8 mouse cellular contexts compared by ENCODE assay signal in the genomic region with DNA sequence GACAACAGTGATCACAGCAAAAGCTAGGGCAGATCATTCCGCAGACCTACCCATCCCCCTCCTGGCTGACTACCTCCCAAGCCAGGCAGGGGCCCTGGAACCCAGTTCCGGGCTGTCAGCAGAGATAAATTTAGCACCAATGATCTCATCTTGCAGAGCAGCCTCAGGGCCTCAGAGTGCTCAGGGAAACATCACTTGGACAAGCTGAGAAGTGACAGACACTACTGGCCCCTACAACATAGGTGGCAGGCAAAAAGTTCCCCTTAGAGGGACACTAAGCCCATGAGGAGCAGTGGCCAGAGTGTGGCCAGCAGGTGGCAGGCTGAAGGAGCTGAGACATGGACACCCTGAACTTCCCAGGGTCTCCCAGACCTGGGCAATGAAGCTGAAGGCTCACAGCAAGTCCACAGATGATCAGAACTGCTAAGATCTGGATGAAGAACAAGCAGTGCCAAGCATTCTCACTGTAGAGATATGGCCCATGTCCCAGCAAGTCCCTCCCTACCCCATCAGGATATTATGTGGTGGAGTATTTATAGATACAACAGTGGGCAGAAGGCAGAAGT.
DNase-seq lines count a peak whose midpoint lies in the region; ATAC-seq and TF ChIP-seq lines count a peak whose summit lies in the region.

No protein-coding gene starts in this region.

- TF ChIP-seq POLR2A in heart, adult 2 months (IDR thresholded peaks at IDR 0.05; ENCODE audit: insufficient read depth, low read depth, low read length) = 0 out of 2 replicates have a peak, but pooled peaks have one; percentile 8

- H3K4me2 ChIP-seq in hindbrain, embryonic 16.5 days (ENCODE audit: low read length) = no peak overlapping the region
- H3K4me2 ChIP-seq in hindbrain, embryonic 14.5 days (replicated peaks) = no peak overlapping the region
- H3K4me2 ChIP-seq in kidney, postnatal 0 days (ENCODE audit: low read length) = no peak overlapping the region
- peak overlapping the region; percentile 60 for H3K4me2 ChIP-seq in liver, embryonic 13.5 days
- no peak overlapping the region for H3K4me2 ChIP-seq in neural tube, embryonic 13.5 days

- 28% methylated on average over 2 of the region's 2 CpGs for WGBS in hindbrain, embryonic 16.5 days
- WGBS in hindbrain, embryonic 14.5 days = 44% methylated on average over 2 of the region's 2 CpGs
- 0% methylated on average over 2 of the region's 2 CpGs for WGBS in heart, adult 2 months
- 20% methylated on average over 2 of the region's 2 CpGs for WGBS in kidney, postnatal 0 days
- 2% methylated on average over 2 of the region's 2 CpGs for WGBS in liver, embryonic 13.5 days (ENCODE audit: insufficient replicate concordance)
- 40% methylated on average over 2 of the region's 2 CpGs for WGBS in neural tube, embryonic 13.5 days

- ATAC-seq in hindbrain, embryonic 16.5 days = peak; percentile 38
- ATAC-seq in hindbrain, embryonic 14.5 days (ENCODE audit: low FRiP score) = no peak
- ATAC-seq in kidney, postnatal 0 days (replicated peaks; ENCODE audit: low FRiP score, low read depth) = no peak; the same call in 1 of the 2 replicates
- peak; percentile 98 for ATAC-seq in liver, embryonic 13.5 days (ENCODE audit: low read depth)
- ATAC-seq in neural tube, embryonic 13.5 days (ENCODE audit: low read depth) = peak; percentile 49; the same call in 1 of the 2 replicates

- peak; percentile 86 for TF ChIP-seq CTCF in heart, adult 2 months (IDR thresholded peaks at IDR 0.05)
- peak; percentile 75 for TF ChIP-seq CTCF in kidney, postnatal 0 days (IDR thresholded peaks at IDR 0.05; ENCODE audit: low read depth)

- intact Hi-C loops in heart, adult 2 months (cut with DNase I) = loop anchor here (1.0 to 2.0 kb wide), 4 partner anchors 41 to 150 kb away; no protein-coding TSS in a partner anchor

- H3K4me1 ChIP-seq in hindbrain, embryonic 16.5 days (ENCODE audit: control insufficient read depth, insufficient read depth, low read depth, low read length) = peaks cover 3% of the 10 kb centered on the region; the same call in 1 of the 2 replicates
- H3K4me1 ChIP-seq in hindbrain, embryonic 14.5 days (replicated peaks; ENCODE audit: control insufficient read depth, insufficient read depth, low read length) = peaks cover 10% of the 10 kb centered on the region; the same call in 1 of the 2 replicates
- peaks cover 36% of the 10 kb centered on the region for H3K4me1 ChIP-seq in heart, adult 2 months (ENCODE audit: control insufficient read depth, insufficient read depth, low read length)
- no peaks in the 10 kb centered on the region for H3K4me1 ChIP-seq in kidney, postnatal 0 days (replicated peaks; ENCODE audit: insufficient read depth, low read length)
- H3K4me1 ChIP-seq in liver, embryonic 13.5 days (replicated peaks) = peaks cover 46% of the 10 kb centered on the region
- peaks cover 32% of the 10 kb centered on the region for H3K4me1 ChIP-seq in neural tube, embryonic 13.5 days (replicated peaks)

- H3K27ac ChIP-seq in hindbrain, embryonic 16.5 days (ENCODE audit: low read depth, low read length) = no peak overlapping the region
- no peak overlapping the region for H3K27ac ChIP-seq in hindbrain, embryonic 14.5 days
- peak overlapping the region; percentile 89 for H3K27ac ChIP-seq in heart, adult 2 months
- H3K27ac ChIP-seq in kidney, postnatal 0 days = no peak overlapping the region
- H3K27ac ChIP-seq in liver, embryonic 13.5 days = peak overlapping the region; percentile 87
- 0 out of 2 replicates have a peak overlapping the region, but pooled peaks have one; percentile 28 for H3K27ac ChIP-seq in neural tube, embryonic 13.5 days (replicated peaks)

- no peak for DNase-seq in hindbrain, embryonic 14.5 days (ENCODE audit: low spot score)
- DNase-seq in cerebellum, postnatal 14 days = peak; percentile 91 to 92
- peak; percentile 80 to 86 for DNase-seq in heart, adult 2 months
- DNase-seq in kidney, postnatal 0 days (ENCODE audit: low spot score) = peak; percentile 56
- peak; percentile 74 for DNase-seq in liver, embryonic 13.5 days
- DNase-seq in thymus, postnatal 36 days = peak; percentile 3 to 6

- no peaks in the 10 kb centered on the region for H3K36me3 ChIP-seq in hindbrain, embryonic 16.5 days (ENCODE audit: control insufficient read depth, insufficient read depth, low read length)
- no peaks in the 10 kb centered on the region for H3K36me3 ChIP-seq in hindbrain, embryonic 14.5 days (replicated peaks; ENCODE audit: control insufficient read depth, insufficient read depth)
- peaks cover 10% of the 10 kb centered on the region; the same call in 1 of the 2 replicates for H3K36me3 ChIP-seq in heart, adult 2 months (ENCODE audit: control insufficient read depth, insufficient read depth, low read length)
- H3K36me3 ChIP-seq in kidney, postnatal 0 days (ENCODE audit: insufficient read depth, low read length) = no peaks in the 10 kb centered on the region
- no peaks in the 10 kb centered on the region for H3K36me3 ChIP-seq in liver, embryonic 13.5 days
- no peaks in the 10 kb centered on the region for H3K36me3 ChIP-seq in neural tube, embryonic 13.5 days

- no peaks in the 10 kb centered on the region for H3K79me2 ChIP-seq in heart, adult 2 months (replicated peaks; ENCODE audit: control insufficient read depth, insufficient read depth, low read length)

- peak; percentile 52 for TF ChIP-seq EP300 in heart, adult 2 months (IDR thresholded peaks at IDR 0.05; ENCODE audit: insufficient read depth, low read depth, low read length)

- H3K9ac ChIP-seq in hindbrain, embryonic 16.5 days (ENCODE audit: low read depth, low read length) = no peak overlapping the region
- H3K9ac ChIP-seq in hindbrain, embryonic 14.5 days = no peak overlapping the region
- H3K9ac ChIP-seq in heart, adult 2 months (ENCODE audit: low read depth, low read length) = 0 out of 2 replicates have a peak overlapping the region, but pooled peaks have one; percentile 0
- H3K9ac ChIP-seq in kidney, postnatal 0 days (ENCODE audit: low read depth, low read length) = no peak overlapping the region
- H3K9ac ChIP-seq in liver, embryonic 13.5 days = peak overlapping the region; percentile 62
- H3K9ac ChIP-seq in neural tube, embryonic 13.5 days = no peak overlapping the region

- no peaks in the 10 kb centered on the region for H3K9me3 ChIP-seq in hindbrain, embryonic 16.5 days (ENCODE audit: control insufficient read depth, low read length)
- H3K9me3 ChIP-seq in hindbrain, embryonic 14.5 days (ENCODE audit: control insufficient read depth, low read length) = no peaks in the 10 kb centered on the region
- H3K9me3 ChIP-seq in kidney, postnatal 0 days (replicated peaks; ENCODE audit: low read length) = no peaks in the 10 kb centered on the region
- no peaks in the 10 kb centered on the region for H3K9me3 ChIP-seq in liver, embryonic 13.5 days (replicated peaks)
- H3K9me3 ChIP-seq in neural tube, embryonic 13.5 days = no peaks in the 10 kb centered on the region

- H3K4me3 ChIP-seq in hindbrain, embryonic 16.5 days (ENCODE audit: low read length) = no peak overlapping the region
- no peak overlapping the region for H3K4me3 ChIP-seq in hindbrain, embryonic 14.5 days (replicated peaks; ENCODE audit: low read length)
- H3K4me3 ChIP-seq in heart, adult 2 months = no peak overlapping the region
- no peak overlapping the region for H3K4me3 ChIP-seq in kidney, postnatal 0 days (replicated peaks; ENCODE audit: low read depth, low read length)
- H3K4me3 ChIP-seq in liver, embryonic 13.5 days (replicated peaks) = peak overlapping the region; percentile 12
- H3K4me3 ChIP-seq in neural tube, embryonic 13.5 days = no peak overlapping the region

- H3K27me3 ChIP-seq in hindbrain, embryonic 16.5 days (replicated peaks; ENCODE audit: control insufficient read depth, insufficient read depth, low read length) = no peaks in the 10 kb centered on the region
- H3K27me3 ChIP-seq in hindbrain, embryonic 14.5 days (ENCODE audit: control insufficient read depth, insufficient read depth, low read length) = no peaks in the 10 kb centered on the region
- H3K27me3 ChIP-seq in heart, adult 2 months (ENCODE audit: control insufficient read depth, insufficient read depth, low read length) = no peaks in the 10 kb centered on the region
- H3K27me3 ChIP-seq in kidney, postnatal 0 days (ENCODE audit: insufficient read depth, low read length) = no peaks in the 10 kb centered on the region
- H3K27me3 ChIP-seq in liver, embryonic 13.5 days = no peaks in the 10 kb centered on the region
- no peaks in the 10 kb centered on the region for H3K27me3 ChIP-seq in neural tube, embryonic 13.5 days

Comparison
In these comparisons a context has a peak if more than half of its experiments do, and no peak if none do; other contexts are left out.
1. ATAC-seq: peak in hindbrain, embryonic 16.5 days (single experiment), liver, embryonic 13.5 days (single experiment) and neural tube, embryonic 13.5 days (single experiment); none in hindbrain, embryonic 14.5 days (single experiment) and kidney, postnatal 0 days (single experiment).
2. H3K27ac ChIP-seq: peak in heart, adult 2 months (single experiment), liver, embryonic 13.5 days (single experiment) and neural tube, embryonic 13.5 days (single experiment); none in hindbrain, embryonic 16.5 days (single experiment), hindbrain, embryonic 14.5 days (single experiment) and kidney, postnatal 0 days (single experiment).
3. H3K9ac ChIP-seq: peak in heart, adult 2 months (single experiment) and liver, embryonic 13.5 days (single experiment); none in hindbrain, embryonic 16.5 days (single experiment), hindbrain, embryonic 14.5 days (single experiment), kidney, postnatal 0 days (single experiment) and neural tube, embryonic 13.5 days (single experiment).